Mouse (Mus musculus): ENCODE data around the gene Mtm1.

Gene Mtm1

DNA sequence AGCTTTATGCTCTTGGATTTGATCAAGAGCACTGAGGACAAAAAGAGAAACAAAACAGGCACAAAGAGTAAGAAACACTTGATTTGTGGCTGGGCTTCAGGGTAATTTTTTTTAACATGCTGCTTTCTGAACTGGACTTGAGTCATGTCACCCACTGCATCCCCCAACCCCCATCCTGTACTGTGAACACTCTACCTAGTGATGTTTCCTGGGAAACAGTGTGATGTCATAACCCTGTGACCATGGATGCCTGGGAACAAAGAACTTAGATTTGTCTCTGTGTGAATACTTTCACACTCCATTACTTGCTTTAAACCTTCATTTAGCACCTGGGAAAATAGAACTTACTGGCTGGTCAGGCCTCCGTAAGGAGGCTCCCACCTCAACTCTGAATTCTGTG lies at the start of gene Mtm1:
Gene Mtm1, plus strand, starts transcription at position 301 of the 400 bp plus-strand sequence.
- no peak for DNase-seq (ENCODE audit: low read depth, low spot score)

DNA sequence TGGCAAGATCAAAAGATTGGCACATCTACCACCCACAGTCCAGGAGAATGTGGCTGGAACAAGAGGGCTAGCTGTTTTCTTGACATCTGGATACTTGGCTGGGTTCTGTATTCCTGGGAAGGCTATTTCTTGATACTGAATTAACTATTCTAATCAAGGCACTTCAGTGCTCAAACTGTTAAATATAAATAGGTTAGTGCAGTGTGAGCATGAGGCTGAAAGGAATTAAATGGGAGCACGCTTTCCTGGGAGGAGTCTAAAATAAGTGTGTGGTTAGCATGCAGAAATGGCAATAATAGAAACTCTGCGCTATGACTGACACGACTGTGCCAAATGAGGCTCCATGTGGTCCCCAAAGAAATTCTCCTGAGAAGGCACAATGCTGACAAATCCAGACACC lies 29.0 kb upstream of the Mtm1 start:
- no peak for DNase-seq (ENCODE audit: low read depth, low spot score)

DNA sequence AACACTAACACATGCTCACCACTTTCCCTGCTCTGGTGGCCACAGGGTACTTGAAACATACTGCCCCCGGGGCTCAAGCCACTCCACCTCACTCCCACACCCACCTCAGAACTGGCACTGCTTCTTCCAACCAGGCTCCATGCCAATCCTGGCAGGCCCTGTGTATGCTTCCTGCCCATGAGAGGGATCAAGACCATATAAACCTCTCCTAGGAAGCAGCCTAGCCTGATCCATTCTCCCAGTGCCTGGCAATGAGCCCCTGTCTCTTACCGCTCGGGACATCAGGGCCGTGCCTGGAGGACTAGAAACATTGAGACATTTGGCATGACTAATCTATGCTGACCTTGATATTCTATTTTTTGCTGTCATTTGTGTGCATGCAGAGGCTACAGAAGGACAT lies 26.9 kb upstream of the Mtm1 start:
- DNase-seq (ENCODE audit: low read depth, low spot score): peak; percentile 7

DNA sequence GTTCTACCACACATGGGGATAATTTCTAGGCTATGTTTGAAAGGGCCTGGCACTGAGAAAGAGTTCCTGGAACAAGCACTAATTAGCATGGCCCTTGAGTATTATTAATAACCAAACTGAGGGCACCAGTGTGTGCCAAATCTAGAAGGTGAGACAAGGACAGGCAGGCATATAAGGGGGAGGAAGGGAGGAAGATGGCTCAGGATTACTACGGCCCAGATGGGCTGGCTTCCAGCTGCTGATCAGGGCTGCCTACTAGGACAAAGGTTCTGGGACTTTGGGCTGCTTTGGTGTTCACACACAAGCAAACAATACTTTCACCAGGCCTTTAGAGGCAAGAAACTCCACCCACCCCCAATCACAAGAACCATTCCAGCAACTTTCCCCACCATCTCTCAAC lies 24.2 kb upstream of the Mtm1 start:
- DNase-seq (ENCODE audit: low read depth, low spot score): peak; percentile 21

DNA sequence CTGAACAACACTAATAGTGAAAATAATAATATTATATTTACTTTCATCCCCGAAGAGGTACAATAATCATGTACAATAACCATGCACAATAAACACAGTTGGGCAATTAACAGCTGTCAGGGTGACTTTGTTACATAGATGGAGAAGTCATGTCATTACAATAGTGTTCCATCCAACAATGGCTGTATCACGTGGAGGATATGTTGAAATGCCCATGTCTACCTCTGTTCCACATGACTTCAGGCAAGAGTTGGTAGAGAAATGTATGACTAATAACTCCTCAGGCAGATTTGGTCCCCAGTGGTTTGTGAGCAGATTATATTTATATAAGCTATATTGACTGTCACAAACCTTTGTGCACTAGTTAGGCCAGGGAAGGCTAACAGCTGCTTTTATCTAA lies 5.8 kb upstream of the Mtm1 start:
- DNase-seq (ENCODE audit: low read depth, low spot score): no peak

DNA sequence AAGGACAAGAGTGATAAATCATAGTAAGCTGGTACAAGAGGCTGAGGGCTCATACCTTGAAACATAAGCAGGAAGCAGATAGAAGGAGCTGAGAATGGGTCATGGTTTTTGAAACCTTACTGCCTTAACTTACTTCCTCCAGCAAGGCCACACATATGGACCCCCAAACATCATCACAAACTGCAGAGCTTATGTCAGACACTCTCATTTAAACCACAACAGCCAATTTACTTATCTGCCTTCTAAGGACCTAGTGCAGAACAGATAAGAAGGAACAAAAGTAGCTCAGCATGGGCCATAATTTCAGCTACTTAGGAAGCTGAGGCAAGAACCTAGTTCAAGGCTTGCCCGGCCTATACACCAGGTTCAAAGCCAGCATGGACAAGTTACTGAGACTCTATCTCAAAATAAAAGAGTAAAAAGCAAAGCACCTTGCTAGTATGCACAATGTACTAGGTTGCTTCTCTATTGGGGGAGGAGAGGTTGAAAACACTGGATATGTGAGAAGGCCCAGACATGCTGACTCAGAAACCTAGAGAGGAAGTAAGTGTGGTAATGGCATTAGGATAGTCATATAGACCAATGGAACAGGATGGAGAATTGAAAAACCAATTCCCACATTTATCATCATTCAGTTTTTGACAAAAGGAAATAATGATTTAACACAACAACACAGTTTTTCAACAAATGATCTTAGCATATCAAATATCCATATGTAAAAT lies 4.6 kb upstream of the Mtm1 start:
- no peak for DNase-seq (ENCODE audit: low read depth, low spot score)

DNA sequence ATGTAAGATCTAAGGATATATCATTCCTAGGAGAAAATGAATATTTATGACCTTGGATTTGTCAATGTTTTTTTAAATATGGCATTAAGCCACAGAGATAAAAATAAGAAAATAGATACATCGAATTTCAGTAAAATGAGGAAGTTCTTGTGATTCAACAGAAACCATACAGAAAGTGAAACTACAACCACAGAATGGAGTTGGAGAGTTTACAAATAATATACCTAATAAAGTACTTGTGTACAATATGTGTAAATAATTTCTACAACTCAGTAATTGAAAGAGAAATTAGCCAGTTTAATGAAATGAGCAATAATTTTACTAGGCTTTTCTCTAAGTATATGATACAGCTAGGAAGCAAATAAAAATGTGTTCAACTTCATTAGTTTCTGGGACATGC lies 4.0 kb upstream of the Mtm1 start:
- DNase-seq (ENCODE audit: low read depth, low spot score): no peak

DNA sequence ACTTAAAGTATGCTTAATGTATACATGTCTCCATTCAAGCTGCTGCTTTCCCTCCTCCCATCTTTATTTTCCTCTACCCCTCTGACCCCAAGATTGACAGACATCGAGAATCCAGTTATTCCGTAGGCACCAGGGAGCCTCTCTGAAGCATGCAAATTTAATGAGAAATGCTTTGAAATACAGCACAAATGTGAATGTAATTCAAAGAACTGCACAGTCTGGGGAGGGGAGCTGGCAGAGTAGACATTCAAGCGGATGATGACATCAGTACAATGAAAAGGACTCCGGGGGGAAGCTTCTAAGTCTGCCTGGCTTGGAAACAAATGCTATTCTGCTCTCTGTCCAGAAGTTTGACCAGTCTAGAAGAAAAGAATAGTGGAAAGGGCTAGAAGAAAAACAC lies 2.3 kb downstream of the Mtm1 start:
- DNase-seq (ENCODE audit: low read depth, low spot score): no peak

DNA sequence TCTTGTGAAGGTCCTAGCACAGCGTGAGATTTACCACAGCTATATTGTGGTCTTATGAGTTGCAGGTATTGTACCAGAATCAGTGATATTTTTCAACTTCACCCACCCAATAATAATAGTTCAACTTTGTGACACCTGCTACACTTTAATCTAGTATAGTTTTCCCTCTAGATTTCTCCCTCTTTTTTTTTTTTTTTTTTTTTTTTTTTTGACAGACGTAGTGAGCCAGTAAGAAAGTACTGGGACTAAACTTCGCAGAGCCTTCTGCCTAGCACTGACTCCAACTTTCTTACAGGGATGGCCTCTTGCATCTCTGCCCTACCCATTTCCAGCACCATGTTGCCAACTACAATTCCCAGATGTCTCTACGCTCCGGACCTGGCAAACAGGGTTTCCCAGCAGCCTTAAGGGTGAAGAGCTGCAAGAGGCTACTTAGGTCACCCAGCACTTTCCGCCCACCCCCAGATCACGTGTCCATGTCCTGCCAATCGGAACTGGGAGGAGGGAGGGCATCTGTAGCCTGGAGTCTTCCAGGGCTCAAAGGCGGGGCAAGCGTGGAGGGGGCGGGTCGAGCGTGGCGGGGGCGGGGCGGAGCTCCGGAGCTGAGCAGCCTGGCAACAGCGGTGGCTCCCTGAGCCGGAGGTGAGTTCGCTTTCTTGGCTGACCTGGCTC lies 4.0 kb downstream of the Mtm1 start:
- DNase-seq (ENCODE audit: low read depth, low spot score): peak; percentile 93

DNA sequence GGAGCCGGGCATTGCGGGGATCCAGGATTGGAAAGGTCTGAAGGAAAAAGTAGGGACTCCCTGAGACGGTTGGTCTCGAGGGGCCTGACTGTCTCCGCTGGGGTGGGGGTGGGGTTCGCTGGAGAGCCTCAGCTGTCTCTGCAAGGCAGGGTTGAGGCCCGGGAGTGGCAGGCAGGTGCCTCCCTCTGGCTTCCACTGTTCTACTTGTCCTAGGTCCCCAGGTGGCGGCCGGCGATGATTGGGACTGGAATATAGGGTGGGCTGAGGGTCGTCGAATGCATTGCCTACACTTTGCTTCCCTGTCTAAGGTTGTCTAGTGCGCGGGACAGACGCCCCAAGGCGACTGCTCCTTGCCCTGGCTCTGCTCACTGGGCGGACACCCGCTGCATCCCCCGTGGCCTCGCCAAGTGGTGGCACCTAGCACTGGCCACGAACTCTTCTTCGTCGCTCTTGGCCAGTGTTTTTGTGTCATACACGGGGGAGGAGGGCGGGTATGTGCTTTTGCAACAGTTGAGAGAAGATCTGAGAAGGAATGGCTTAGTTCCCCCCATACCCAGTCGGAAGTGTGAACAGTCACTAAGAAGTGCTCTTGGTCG lies 4.6 kb downstream of the Mtm1 start:
- peak; percentile 7 for DNase-seq (ENCODE audit: low read depth, low spot score)

DNA sequence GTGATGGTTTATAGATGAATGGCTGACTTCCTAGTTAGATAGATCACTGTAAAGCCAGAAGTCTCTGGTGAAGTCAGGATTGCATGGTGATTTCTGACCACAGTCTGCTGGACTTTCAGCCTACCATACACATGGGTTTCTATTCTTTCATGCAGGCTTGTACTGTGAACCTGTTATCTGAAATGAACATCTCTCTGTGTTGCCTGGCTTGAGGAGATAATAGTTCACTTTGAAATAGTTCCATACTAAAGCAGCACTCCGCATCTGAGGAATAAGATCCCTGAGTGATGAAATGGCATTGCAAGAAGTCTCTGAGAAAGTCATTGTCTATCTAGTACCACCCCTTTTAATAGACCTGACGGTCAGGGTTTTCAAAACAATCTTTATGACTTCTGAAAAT lies 6.3 kb downstream of the Mtm1 start:
- no peak for DNase-seq (ENCODE audit: low read depth, low spot score)

DNA sequence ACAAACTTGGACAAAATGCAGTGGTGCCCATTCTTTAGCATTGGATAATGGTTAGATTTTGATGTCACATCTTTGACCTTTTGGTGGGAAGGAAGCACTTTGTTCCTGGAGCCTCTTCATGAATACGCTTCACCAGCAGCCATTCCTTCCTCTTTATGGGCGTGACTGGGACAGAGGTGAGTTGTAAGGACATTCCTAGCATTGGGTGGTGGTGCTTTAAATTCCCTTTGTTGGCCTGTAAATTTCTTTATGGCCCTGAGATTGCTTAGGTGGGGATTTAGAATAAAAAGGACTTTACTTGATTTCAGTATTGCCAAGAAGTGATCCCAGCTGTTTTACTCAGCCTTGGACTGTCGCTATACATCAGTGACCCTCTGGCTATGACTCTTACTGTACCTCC lies 8.3 kb downstream of the Mtm1 start:
- DNase-seq (ENCODE audit: low read depth, low spot score): no peak

DNA sequence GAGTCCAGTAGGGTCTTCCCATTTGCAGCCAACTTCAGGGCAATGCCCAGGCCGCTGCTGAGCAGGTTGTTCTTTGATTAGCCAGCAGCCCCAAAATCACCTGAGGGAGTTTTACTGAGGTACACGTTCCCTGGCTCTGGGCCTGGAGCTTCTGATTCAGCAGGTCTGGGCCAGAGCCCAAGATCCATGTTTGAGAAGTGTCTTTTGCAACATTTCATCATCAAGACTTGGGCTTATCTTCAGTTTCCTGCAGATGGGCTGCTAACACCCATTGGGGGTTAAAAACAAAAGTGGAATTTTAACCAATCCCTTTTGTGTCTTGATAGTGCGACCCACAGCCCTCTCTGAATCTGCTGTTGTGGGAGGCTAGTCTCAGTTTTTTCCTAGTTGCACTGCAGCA lies 10.3 kb downstream of the Mtm1 start:
- DNase-seq (ENCODE audit: low read depth, low spot score): no peak

DNA sequence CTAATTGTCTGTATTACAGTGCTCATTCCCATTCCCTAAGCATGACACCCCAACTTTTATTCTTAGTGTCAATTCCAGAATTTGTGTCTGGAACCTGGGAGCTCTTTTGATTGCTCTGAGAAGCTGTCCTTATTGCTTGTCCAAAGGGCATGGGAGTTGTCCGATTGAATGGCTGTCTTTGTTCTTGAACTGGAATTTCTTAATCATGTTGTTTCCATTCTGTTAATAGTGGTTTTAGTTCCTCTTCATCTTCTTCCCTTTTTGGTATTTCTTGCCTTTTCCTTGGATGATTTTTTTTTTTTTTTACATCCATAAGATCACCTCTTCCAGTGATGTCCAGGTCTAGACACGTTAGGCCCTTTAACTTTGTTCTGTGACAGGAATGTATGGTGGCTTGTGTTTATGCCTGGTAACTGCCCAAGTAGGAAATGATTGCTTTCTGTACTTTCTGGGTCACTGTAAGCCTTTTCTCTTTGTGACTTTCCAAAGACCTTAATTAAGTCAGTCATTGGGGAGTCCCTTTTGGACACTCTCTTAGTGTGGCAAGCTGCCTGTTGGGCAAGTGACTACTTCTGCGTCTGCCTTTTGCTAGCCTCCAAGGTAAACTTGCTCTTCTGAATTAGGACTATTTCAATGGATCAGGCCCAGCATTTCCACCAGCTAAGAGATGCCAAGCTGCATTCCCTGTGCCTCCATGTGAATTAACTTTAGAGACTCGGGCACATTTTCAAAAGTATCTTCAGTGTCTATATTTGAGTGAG lies 12.3 kb downstream of the Mtm1 start:
- DNase-seq (ENCODE audit: low read depth, low spot score): peak; percentile 5

DNA sequence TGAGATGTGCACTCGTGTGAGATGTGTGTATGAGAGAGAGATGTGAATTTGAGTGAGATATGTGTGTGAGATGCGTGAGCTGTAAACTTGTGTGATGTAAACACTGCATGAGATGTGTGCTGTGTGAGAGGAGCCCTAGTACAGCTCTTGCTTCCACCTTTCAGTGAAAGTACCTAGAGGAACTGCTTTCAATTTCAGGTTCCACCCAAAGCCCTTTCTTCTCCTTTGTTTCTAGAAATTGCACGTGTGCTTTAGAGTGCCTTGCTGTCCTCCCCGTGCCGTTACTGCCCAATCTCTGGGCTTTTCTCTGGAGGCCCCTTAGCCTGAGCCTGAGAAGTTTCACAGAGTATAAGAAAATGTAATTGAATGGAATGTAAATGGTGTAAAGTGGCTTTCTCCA lies 16.3 kb downstream of the Mtm1 start:
- DNase-seq (ENCODE audit: low read depth, low spot score): no peak

DNA sequence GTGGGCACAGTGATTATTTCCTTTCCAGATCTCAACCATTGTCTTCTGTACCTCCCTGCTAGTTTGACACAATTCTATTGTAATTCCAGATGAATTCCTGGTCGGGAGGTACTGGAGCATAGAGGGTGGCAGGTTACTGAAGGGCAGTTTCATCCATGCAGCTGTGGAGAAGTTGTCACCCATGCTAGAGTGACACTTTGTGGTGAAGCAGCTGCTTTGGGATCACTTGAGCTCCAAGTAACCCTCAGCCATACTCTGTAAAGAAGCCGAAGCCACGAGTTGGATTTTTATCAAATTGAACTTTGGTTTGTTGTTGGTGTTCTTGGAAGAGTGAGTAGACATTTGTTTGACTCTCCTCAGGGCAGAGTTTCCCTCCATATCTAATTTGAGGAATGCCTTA lies 17.6 kb downstream of the Mtm1 start:
- no peak for DNase-seq (ENCODE audit: low read depth, low spot score)

DNA sequence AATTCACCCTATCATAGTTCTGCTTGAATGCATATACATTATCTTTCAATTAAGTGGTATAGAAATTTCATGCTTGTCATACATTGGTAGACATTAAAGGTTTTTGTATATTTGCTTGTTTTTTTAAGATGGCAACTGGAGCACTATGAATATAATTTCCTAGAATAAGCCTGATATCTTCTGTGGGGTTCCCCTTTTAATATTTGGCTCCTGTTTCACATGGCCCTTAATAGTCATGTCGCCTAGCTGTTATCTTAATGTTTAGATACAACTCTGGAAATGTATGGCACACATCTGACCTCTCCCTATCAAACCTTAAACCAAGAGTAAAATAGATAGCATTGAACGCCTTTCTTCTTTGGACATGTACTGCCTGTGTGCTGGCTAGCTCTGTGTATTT lies 20.3 kb downstream of the Mtm1 start:
- no peak for DNase-seq (ENCODE audit: low read depth, low spot score)

DNA sequence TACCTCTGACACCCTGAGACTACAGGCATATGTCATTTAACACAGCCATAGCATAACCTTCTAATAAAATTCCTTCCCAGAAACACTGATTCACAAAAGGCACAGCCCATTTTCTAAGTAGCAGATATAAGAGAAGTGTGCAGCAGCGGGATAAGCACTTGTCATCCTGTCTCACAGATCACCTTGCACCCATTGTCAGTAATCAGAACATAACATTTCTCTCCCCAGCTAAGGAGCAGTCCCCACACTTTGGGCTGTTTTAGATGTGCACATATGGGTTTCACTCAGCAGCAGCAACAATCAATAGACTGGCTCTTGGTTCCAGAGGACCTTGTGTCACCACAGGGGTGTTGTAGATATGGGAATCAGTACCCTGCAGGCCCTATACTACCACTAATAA lies 45.9 kb downstream of the Mtm1 start:
- no peak for DNase-seq (ENCODE audit: low read depth, low spot score)

DNA sequence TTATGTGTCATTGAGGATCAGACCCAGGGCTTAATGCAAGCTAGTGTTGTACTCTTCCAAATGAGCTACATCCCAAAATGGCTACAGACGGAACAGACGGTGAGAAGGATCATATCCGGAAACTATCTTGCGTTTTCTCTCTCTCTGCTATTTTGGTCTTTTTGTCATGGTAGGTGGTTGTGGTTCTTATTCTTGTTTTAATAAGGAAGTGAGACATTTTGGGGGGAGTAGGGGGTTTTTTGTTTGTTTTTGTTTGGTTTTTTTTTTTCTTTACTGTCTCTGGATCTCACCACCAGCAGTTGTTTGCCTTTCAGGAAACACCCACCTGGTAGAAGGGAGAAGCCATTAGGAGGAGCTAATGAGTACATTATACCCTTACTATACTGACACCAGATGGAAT lies 50.3 kb downstream of the Mtm1 start:
- no peak for DNase-seq (ENCODE audit: low read depth, low spot score)

DNA sequence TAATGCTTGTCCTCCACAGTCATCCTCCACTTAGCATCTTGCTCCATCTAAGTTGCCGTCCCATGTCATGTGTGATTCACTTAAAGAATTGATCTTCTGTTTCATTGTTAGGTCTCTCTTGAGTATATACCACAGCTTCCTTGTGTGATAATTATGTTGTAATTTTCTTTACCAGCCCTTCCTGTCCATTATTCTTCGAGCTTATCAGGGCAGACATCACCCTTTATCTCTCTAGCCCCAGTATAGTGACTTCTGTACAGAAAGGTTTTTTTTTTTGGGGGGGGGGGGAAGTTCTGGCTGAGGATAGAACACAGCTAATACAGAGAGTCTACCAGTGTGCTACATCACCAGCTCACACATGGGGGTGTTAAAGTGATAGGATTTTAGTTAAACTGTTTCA lies 53.7 kb downstream of the Mtm1 start:
- no peak for DNase-seq (ENCODE audit: low read depth, low spot score)

DNA sequence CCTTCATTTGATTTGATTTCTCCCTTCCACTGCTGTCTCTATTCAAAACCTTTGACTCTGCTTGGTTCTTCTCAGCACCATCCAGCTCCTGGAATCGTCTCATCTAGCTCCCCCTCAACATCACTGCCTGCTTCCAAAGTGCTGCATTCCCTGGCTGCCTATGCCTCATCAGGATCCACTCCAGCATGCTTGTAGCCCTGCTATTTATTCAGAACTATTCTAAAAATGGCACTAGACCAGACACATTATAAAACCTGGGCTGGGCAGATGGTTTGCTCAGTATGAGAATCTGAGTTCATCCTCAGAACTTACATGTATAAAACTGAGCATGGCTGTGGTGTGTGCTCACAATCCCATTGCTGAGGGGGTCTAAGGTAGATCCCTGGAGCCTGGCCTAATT lies 58.4 kb downstream of the Mtm1 start:
- DNase-seq (ENCODE audit: low read depth, low spot score): no peak

DNA sequence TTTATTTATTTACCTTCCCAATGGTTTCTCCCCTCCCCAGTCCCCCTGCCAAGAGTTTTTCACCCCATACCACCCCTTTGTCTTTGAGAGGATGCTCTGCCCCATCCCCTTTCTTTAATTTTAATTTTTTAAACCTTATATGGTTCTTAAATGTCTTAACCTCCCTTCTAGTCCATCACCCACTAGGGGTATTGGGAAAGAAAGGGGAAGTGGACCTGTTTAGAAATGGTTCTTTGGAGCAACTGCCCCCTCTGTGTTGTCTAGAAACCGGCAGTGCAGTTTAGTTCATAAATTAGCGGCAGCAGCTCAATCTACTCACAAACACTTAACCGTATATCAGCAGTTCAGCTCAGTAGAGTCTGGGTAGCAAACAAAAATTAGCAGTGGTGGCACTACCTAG lies 63.6 kb downstream of the Mtm1 start:
- DNase-seq (ENCODE audit: low read depth, low spot score): no peak

DNA sequence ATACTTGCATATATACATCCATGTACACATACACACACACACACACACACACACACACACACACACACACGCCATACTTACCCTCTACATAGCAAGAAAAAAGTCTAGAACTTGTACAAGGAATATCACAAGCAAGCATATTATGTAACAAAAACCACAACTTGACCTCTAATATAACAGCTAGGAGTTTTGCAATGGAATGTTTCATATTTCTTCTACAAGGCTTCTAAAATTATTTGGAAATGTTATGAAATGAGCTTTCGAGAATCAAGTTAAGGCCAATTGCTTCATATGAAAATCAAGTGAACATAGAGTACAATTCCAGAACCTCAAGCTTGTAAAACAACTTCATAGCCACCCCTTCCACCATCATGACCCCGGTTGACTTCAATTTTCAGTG lies 74.9 kb downstream of the Mtm1 start:
- DNase-seq (ENCODE audit: low read depth, low spot score): no peak
